Mouse (Mus musculus): Measurements from ENCODE around the gene Ptpn7. TPM values are rescaled to one million over a fixed set of nuclear protein-coding genes. Genes with fewer than 3 reads are reported as not detected.
A peak's percentile ranks its signal among the peaks of the same experiment; 100 is the strongest.
"Not testable (repeated sequence)": the region's sequence is repeated elsewhere in the genome, so short reads cannot be mapped to it uniquely, and the experiment has no call there.

Ptpn7 gene
- polyA plus RNA-seq, 1 experiment from 2014 or later = 1.3 TPM

DNA sequence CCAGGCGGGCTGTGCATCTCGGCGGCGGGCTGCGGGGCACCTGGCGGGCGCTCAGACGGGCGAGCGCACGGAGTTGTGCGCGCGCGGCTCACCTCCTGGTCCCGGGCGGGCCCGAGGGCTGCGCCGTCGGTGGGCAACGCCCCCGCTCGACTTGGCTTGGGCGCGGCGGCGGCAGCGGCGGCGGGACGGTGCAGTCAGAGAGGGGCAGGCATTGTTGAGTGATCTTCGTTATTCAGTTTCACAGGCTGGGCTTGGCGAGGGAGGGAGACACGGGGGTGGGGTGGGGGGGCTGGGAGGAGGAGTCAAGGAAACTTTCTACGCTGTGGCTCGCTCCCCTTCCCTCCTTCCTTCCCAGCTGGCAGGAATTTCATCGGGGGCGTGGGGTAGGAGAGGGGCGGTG, 27.4 kb upstream of the Ptpn7 start, which contains the start of gene Lgr6:
Gene Lgr6, minus strand, starts transcription at position 153 of the 400 bp plus-strand sequence.
- Histone ChIP-seq H3K9me3 (no peaks in the 10 kb centered on the region), H3K27me3 (replicated peaks; ENCODE audit: low read depth, poor library complexity, severe bottlenecking) (peaks cover 77% of the 10 kb centered on the region), H3K36me3 (replicated peaks) (no peaks in the 10 kb centered on the region), H3K27ac (replicated peaks) (no peak within 1 kb of the TSS; the same call in 1 of the 2 replicates), H3K4me3 (peak within 1 kb of the TSS; percentile 58), H3K4me1 (peaks cover 37% of the 10 kb centered on the region)
- WGBS = under 1% methylated on average over 40 of the region's 40 CpGs
- DNase-seq (ENCODE audit: low spot score) = peak; percentile 56

DNA sequence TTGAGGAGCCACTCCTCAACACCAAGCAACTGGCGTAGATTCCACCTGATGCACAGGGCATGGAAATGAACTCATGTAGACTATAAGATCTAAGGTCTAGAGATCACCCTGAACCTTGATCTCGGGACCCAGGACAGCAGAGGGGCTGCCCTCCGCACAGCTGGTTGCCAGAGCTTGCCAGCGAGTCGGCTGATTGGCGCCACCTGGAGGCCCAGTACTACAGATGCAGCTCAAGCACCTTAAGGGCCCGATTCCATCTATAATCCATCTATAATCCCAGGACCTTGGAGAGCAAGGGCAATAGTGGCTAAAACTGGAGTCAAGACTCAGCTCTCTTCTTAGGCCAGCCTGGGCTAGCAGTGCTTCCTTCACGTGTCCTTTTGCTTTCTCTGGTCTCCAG, 26.5 kb upstream of the Ptpn7 start:
- 0 out of 2 replicates have a peak overlapping the region, but pooled peaks have one; percentile 58 for H3K4me3 ChIP-seq
- 1% methylated on average over 8 of the region's 8 CpGs for WGBS

DNA sequence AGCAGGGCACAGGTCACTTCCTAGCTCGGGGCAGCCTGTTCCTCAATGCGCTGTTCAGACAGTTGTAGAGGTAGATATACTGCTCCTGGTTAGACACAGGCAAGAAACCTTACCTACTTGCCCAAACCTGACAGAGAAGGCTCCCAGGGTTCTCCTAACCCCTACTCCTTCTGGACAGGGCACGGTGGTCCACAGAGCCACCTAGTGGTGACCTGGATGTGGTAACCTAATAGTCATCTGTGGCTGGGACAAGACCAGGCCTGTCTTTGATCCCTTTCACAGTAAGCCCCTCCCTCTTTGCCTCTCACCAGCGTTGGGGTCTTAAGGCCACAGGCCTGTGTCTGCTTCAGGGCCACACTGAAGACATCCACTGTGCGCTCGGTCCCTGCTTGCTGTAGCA, 23.9 kb upstream of the Ptpn7 start:
- DNase-seq (ENCODE audit: low spot score) = peak; percentile 76
- H3K4me3 ChIP-seq = no peak overlapping the region
- H3K36me3 ChIP-seq (replicated peaks) = no peaks in the 10 kb centered on the region
- H3K4me1 ChIP-seq = peaks cover 41% of the 10 kb centered on the region
- no peaks in the 10 kb centered on the region for H3K9me3 ChIP-seq
- H3K27ac ChIP-seq (replicated peaks) = no peak overlapping the region
- WGBS = 30% methylated on average over 6 of the region's 6 CpGs
- H3K27me3 ChIP-seq (replicated peaks; ENCODE audit: low read depth, poor library complexity, severe bottlenecking) = peaks cover 42% of the 10 kb centered on the region

More for the DNA sequence above, 26.5 kb upstream of the Ptpn7 start:
- peaks cover 69% of the 10 kb centered on the region for H3K27me3 ChIP-seq (replicated peaks; ENCODE audit: low read depth, poor library complexity, severe bottlenecking)
- DNase-seq (ENCODE audit: low spot score) = peak; percentile 85
- no peaks in the 10 kb centered on the region for H3K36me3 ChIP-seq (replicated peaks)
- no peak overlapping the region for H3K27ac ChIP-seq (replicated peaks)
- no peaks in the 10 kb centered on the region for H3K9me3 ChIP-seq
- peaks cover 35% of the 10 kb centered on the region for H3K4me1 ChIP-seq

- Histone ChIP-seq H3K4me3 (no peak overlapping the region), H3K27ac (replicated peaks) (no peak overlapping the region), H3K27me3 (replicated peaks; ENCODE audit: low read depth, poor library complexity, severe bottlenecking) (peaks cover 36% of the 10 kb centered on the region), H3K4me1 (peaks cover 29% of the 10 kb centered on the region), H3K9me3 (no peaks in the 10 kb centered on the region), H3K36me3 (replicated peaks) (no peaks in the 10 kb centered on the region)
- peak; percentile 76 for DNase-seq (ENCODE audit: low spot score)
- 19% methylated on average over 6 of the region's 6 CpGs for WGBS
Observed at GRCm38 (mm10) chr1:135110075-135110474, 22.4 kb upstream of the Ptpn7 start.

- Histone ChIP-seq H3K27me3 (replicated peaks; ENCODE audit: low read depth, poor library complexity, severe bottlenecking) (peaks cover 24% of the 10 kb centered on the region), H3K4me1 (peaks cover 20% of the 10 kb centered on the region)
- not testable (repeated sequence) for DNase-seq (ENCODE audit: low spot score); H3K36me3 ChIP-seq (replicated peaks); H3K4me3 ChIP-seq; H3K9me3 ChIP-seq; H3K27ac ChIP-seq (replicated peaks)
- WGBS = 60% methylated on average over 5 of the region's 5 CpGs
Observed at GRCm38 (mm10) chr1:135111271-135111670, 21.2 kb upstream of the Ptpn7 start.

DNA sequence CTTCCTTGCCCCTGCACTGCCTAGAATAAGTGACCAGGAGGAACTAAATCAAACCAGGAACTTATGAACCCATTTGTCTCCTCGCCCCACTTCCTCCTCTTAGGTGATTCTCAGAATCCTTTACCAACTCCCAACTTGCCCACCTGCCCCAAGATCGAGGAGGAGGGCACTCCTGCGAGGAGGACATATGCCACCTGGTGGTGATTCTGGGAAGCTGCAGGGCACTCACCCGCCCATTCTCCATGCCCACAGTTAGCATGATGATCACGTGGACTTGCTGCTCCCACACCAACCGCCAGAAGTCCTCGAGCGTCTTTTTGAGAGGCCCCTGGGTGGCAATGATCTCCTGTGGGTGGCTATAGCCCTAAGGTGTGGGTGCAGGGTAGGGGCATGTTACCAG, 19.8 kb upstream of the Ptpn7 start:
- Histone ChIP-seq H3K27ac (replicated peaks) (no peak overlapping the region), H3K4me1 (peaks cover 20% of the 10 kb centered on the region), H3K27me3 (replicated peaks; ENCODE audit: low read depth, poor library complexity, severe bottlenecking) (peaks cover 10% of the 10 kb centered on the region), H3K4me3 (no peak overlapping the region), H3K9me3 (no peaks in the 10 kb centered on the region), H3K36me3 (replicated peaks) (no peaks in the 10 kb centered on the region)
- 12% methylated on average over 8 of the region's 8 CpGs for WGBS
- DNase-seq (ENCODE audit: low spot score) = peak; percentile 70

GRCm38 (mm10) chr1:135124573-135125363, 7.7 kb upstream of the Ptpn7 start:
- peaks cover 40% of the 10 kb centered on the region for H3K4me1 ChIP-seq
- H3K9me3 ChIP-seq = no peaks in the 10 kb centered on the region
- no peak for DNase-seq (ENCODE audit: low spot score)
- H3K4me3 ChIP-seq = no peak overlapping the region
- peaks cover 40% of the 10 kb centered on the region for H3K27me3 ChIP-seq (replicated peaks; ENCODE audit: low read depth, poor library complexity, severe bottlenecking)
- WGBS = 93% methylated on average over 8 of the region's 8 CpGs
- H3K36me3 ChIP-seq (replicated peaks) = no peaks in the 10 kb centered on the region
- H3K27ac ChIP-seq (replicated peaks) = no peak overlapping the region

GRCm38 (mm10) chr1:135125990-135126389, 6.5 kb upstream of the Ptpn7 start:
- DNase-seq (ENCODE audit: low spot score) = no peak
- H3K27me3 ChIP-seq (replicated peaks; ENCODE audit: low read depth, poor library complexity, severe bottlenecking) = peaks cover 44% of the 10 kb centered on the region
- H3K4me1 ChIP-seq = peaks cover 49% of the 10 kb centered on the region
- no peaks in the 10 kb centered on the region for H3K36me3 ChIP-seq (replicated peaks)
- no peak overlapping the region for H3K4me3 ChIP-seq
- no peaks in the 10 kb centered on the region for H3K9me3 ChIP-seq
- 69% methylated on average over 8 of the region's 8 CpGs for WGBS
- H3K27ac ChIP-seq (replicated peaks) = peak overlapping the region; percentile 81

- Histone ChIP-seq H3K4me3 (no peak overlapping the region), H3K36me3 (replicated peaks) (no peaks in the 10 kb centered on the region), H3K27ac (replicated peaks) (peak overlapping the region; percentile 81), H3K9me3 (no peaks in the 10 kb centered on the region), H3K27me3 (replicated peaks; ENCODE audit: low read depth, poor library complexity, severe bottlenecking) (peaks cover 43% of the 10 kb centered on the region), H3K4me1 (peaks cover 54% of the 10 kb centered on the region)
- DNase-seq (ENCODE audit: low spot score) = peak; percentile 55
- 49% methylated on average over 4 of the region's 4 CpGs for WGBS
Observed at GRCm38 (mm10) chr1:135126443-135127027, 6.0 kb upstream of the Ptpn7 start.

DNA sequence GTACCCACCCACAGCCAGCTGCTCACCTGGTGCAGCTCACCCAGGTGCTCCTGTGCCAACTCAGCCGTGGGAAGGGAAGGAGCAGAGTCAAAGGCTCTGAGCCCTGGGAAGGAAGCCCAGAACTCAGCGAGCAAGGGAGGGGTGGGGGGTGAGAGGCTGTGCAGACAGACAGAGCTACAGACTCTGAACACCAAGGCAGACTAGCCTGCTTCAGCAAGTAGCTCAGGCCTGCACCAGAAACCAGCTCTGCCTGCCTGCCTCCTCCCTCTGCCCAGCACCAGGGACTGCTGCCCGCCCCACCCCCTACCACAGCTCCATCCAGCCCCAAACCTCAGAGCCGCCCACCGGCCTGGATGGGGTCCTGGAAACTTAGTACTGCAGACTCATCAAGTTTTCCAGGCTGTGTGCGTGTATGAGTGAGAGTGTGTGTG, 4.5 kb upstream of the Ptpn7 start:
- H3K27me3 ChIP-seq (replicated peaks; ENCODE audit: low read depth, poor library complexity, severe bottlenecking) = peaks cover 48% of the 10 kb centered on the region
- peaks cover 68% of the 10 kb centered on the region for H3K4me1 ChIP-seq
- 58% methylated on average over 6 of the region's 6 CpGs for WGBS
- H3K27ac ChIP-seq (replicated peaks) = peak overlapping the region; percentile 81; the same call in 1 of the 2 replicates
- no peaks in the 10 kb centered on the region for H3K9me3 ChIP-seq
- no peak overlapping the region for H3K4me3 ChIP-seq
- no peaks in the 10 kb centered on the region for H3K36me3 ChIP-seq (replicated peaks)
- no peak for DNase-seq (ENCODE audit: low spot score)

GRCm38 (mm10) chr1:135128986-135129385, 3.5 kb upstream of the Ptpn7 start:
- Histone ChIP-seq H3K4me3 (no peak overlapping the region), H3K27ac (replicated peaks) (0 out of 2 replicates have a peak overlapping the region, but pooled peaks have one; percentile 0), H3K4me1 (peaks cover 72% of the 10 kb centered on the region), H3K9me3 (no peaks in the 10 kb centered on the region), H3K36me3 (replicated peaks) (no peaks in the 10 kb centered on the region), H3K27me3 (replicated peaks; ENCODE audit: low read depth, poor library complexity, severe bottlenecking) (peaks cover 48% of the 10 kb centered on the region)
- WGBS = 21% methylated on average over 9 of the region's 9 CpGs
- no peak for DNase-seq (ENCODE audit: low spot score)

- Histone ChIP-seq H3K36me3 (replicated peaks) (no peaks in the 10 kb centered on the region), H3K4me1 (peaks cover 72% of the 10 kb centered on the region), H3K27me3 (replicated peaks; ENCODE audit: low read depth, poor library complexity, severe bottlenecking) (peaks cover 48% of the 10 kb centered on the region), H3K4me3 (no peak overlapping the region), H3K9me3 (no peaks in the 10 kb centered on the region), H3K27ac (replicated peaks) (0 out of 2 replicates have a peak overlapping the region, but pooled peaks have one; percentile 0)
- 56% methylated on average over 9 of the region's 9 CpGs for WGBS
- no peak for DNase-seq (ENCODE audit: low spot score)
Observed at GRCm38 (mm10) chr1:135129543-135130183, 2.8 kb upstream of the Ptpn7 start.
